Comparison of ENCODE assay signal across 14 mouse cellular contexts in the genomic region with DNA sequence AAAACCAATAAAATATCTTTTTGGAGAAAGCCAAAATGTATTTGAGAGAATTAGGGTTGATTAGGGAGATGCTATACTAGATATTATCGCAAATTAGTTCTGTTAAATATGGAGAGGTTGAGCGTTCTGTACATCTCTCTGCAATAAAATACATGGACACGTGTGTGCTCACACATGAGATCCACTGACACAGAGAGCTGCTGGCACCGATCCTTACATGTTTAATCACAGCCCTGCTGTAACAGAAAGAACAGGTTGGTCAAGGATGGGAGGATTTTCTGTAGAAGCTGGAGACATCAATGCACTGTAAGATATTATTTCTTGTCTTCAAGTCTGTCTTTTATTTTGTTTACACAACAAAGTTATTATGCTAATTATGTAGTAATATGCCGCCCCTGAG.
A peak's percentile ranks its signal among the peaks of the same experiment; 100 is the strongest.
DNase-seq lines count a peak whose midpoint lies in the region; ATAC-seq lines count a peak whose summit lies in the region.
"Had no signal": no experiment of that assay in that cellular context is flagged by ENCODE, and none has a peak within 500 bp of the region (broad histone marks: within the 10 kb centered on the region; RNA-seq: fewer than 3 reads in every experiment).

No protein-coding gene starts in this region.

- no peaks in the 10 kb centered on the region for H3K36me3 ChIP-seq in forebrain, embryonic 16.5 days (ENCODE audit: control insufficient read depth, insufficient read depth)
- H3K36me3 ChIP-seq in forebrain, embryonic 10.5 days (replicated peaks), result no peaks in the 10 kb centered on the region
- no peaks in the 10 kb centered on the region for H3K36me3 ChIP-seq in neural tube, embryonic 13.5 days
- no peaks in the 10 kb centered on the region for H3K36me3 ChIP-seq in midbrain, embryonic 15.5 days (replicated peaks)
- H3K36me3 ChIP-seq in embryonic facial prominence, embryonic 10.5 days (replicated peaks), result no peaks in the 10 kb centered on the region
- H3K36me3 ChIP-seq: embryonic facial prominence, embryonic 13.5 days had no signal

- no peak for ATAC-seq in forebrain, embryonic 16.5 days
- ATAC-seq in neural tube, embryonic 13.5 days (ENCODE audit: low read depth), result no peak
- peak; percentile 55 for ATAC-seq in midbrain, embryonic 15.5 days (replicated peaks)
- ATAC-seq in granulocyte monocyte progenitor cell, adult 5-6 weeks (replicated peaks; ENCODE audit: poor library complexity, severe bottlenecking), result no peak

- H3K27ac ChIP-seq in forebrain, embryonic 16.5 days (ENCODE audit: low read length), result peak overlapping the region; percentile 63
- no peak overlapping the region for H3K27ac ChIP-seq in forebrain, embryonic 10.5 days
- peak overlapping the region; percentile 92 for H3K27ac ChIP-seq in neural tube, embryonic 13.5 days (replicated peaks)
- peak overlapping the region; percentile 83; the same call in 1 of the 2 replicates for H3K27ac ChIP-seq in midbrain, embryonic 15.5 days
- H3K27ac ChIP-seq in embryonic facial prominence, embryonic 10.5 days (replicated peaks), result no peak overlapping the region
- H3K27ac ChIP-seq: embryonic facial prominence, embryonic 13.5 days; heart, adult 2 months; macrophage had no signal

- H3K27me3 ChIP-seq in forebrain, embryonic 16.5 days (replicated peaks; ENCODE audit: control insufficient read depth, insufficient read depth, low read length), result no peaks in the 10 kb centered on the region
- H3K27me3 ChIP-seq in forebrain, embryonic 10.5 days (ENCODE audit: poor library complexity, severe bottlenecking), result no peaks in the 10 kb centered on the region; the same call in 1 of the 2 replicates
- no peaks in the 10 kb centered on the region for H3K27me3 ChIP-seq in neural tube, embryonic 13.5 days
- H3K27me3 ChIP-seq in midbrain, embryonic 15.5 days (replicated peaks), result no peaks in the 10 kb centered on the region
- H3K27me3 ChIP-seq in embryonic facial prominence, embryonic 10.5 days (replicated peaks; ENCODE audit: low read depth, poor library complexity, severe bottlenecking), result no peaks in the 10 kb centered on the region
- H3K27me3 ChIP-seq: embryonic facial prominence, embryonic 13.5 days had no signal

- DNase-seq in forebrain, embryonic 10.5 days (ENCODE audit: extremely low spot score, low spot score), result no peak
- DNase-seq in neural tube, embryonic 10.5 days (ENCODE audit: extremely low spot score, low spot score), result no peak
- no peak for DNase-seq in embryonic facial prominence, embryonic 10.5 days (ENCODE audit: low spot score)
- DNase-seq: gastrocnemius, postnatal 25 days; heart, adult 2 months; spleen, adult 18-20 months; thymus, postnatal 14 days had no signal

- H3K9ac ChIP-seq in forebrain, embryonic 16.5 days (replicated peaks; ENCODE audit: low read depth, low read length), result no peak overlapping the region; the same call in 1 of the 2 replicates
- 0 out of 2 replicates have a peak overlapping the region, but pooled peaks have one; percentile 12 for H3K9ac ChIP-seq in neural tube, embryonic 13.5 days
- no peak overlapping the region for H3K9ac ChIP-seq in midbrain, embryonic 15.5 days
- H3K9ac ChIP-seq: embryonic facial prominence, embryonic 13.5 days had no signal

- no peak overlapping the region for H3K4me3 ChIP-seq in forebrain, embryonic 16.5 days (replicated peaks; ENCODE audit: low read length)
- no peak overlapping the region for H3K4me3 ChIP-seq in forebrain, embryonic 10.5 days
- H3K4me3 ChIP-seq in neural tube, embryonic 13.5 days, result no peak overlapping the region
- H3K4me3 ChIP-seq in midbrain, embryonic 15.5 days, result no peak overlapping the region
- H3K4me3 ChIP-seq in embryonic facial prominence, embryonic 10.5 days, result no peak overlapping the region
- H3K4me3 ChIP-seq: erythroblast, embryonic 14.5 days; heart, adult 2 months had no signal

- H3K9me3 ChIP-seq in forebrain, embryonic 16.5 days (ENCODE audit: control insufficient read depth, low read length), result no peaks in the 10 kb centered on the region
- no peaks in the 10 kb centered on the region for H3K9me3 ChIP-seq in forebrain, embryonic 10.5 days
- H3K9me3 ChIP-seq in neural tube, embryonic 13.5 days, result no peaks in the 10 kb centered on the region
- H3K9me3 ChIP-seq in midbrain, embryonic 15.5 days, result no peaks in the 10 kb centered on the region
- H3K9me3 ChIP-seq in embryonic facial prominence, embryonic 10.5 days, result no peaks in the 10 kb centered on the region
- H3K9me3 ChIP-seq: embryonic facial prominence, embryonic 13.5 days had no signal

- WGBS in forebrain, embryonic 16.5 days, result 58% methylated on average over 5 of the region's 5 CpGs
- 79% methylated on average over 5 of the region's 5 CpGs for WGBS in forebrain, embryonic 10.5 days
- 40% methylated on average over 5 of the region's 5 CpGs for WGBS in neural tube, embryonic 13.5 days
- 47% methylated on average over 5 of the region's 5 CpGs for WGBS in midbrain, embryonic 15.5 days
- 77% methylated on average over 5 of the region's 5 CpGs for WGBS in embryonic facial prominence, embryonic 10.5 days

- no peak overlapping the region for H3K4me2 ChIP-seq in forebrain, embryonic 16.5 days (ENCODE audit: low read length)
- peak overlapping the region; percentile 48; the same call in 1 of the 2 replicates for H3K4me2 ChIP-seq in neural tube, embryonic 13.5 days
- H3K4me2 ChIP-seq in midbrain, embryonic 15.5 days, result no peak overlapping the region

- peaks cover 26% of the 10 kb centered on the region for H3K4me1 ChIP-seq in forebrain, embryonic 16.5 days (replicated peaks; ENCODE audit: control insufficient read depth, insufficient read depth, low read length)
- H3K4me1 ChIP-seq in forebrain, embryonic 10.5 days, result peaks cover 30% of the 10 kb centered on the region
- H3K4me1 ChIP-seq in neural tube, embryonic 13.5 days (replicated peaks), result peaks cover 59% of the 10 kb centered on the region
- peaks cover 43% of the 10 kb centered on the region for H3K4me1 ChIP-seq in midbrain, embryonic 15.5 days
- H3K4me1 ChIP-seq in embryonic facial prominence, embryonic 10.5 days, result peaks cover 15% of the 10 kb centered on the region

Comparison
In these comparisons a context has a peak if more than half of its experiments do, and no peak if none do; other contexts are left out.
1. H3K27ac ChIP-seq: peak in forebrain, embryonic 16.5 days (single experiment), neural tube, embryonic 13.5 days (single experiment) and midbrain, embryonic 15.5 days (single experiment); none in forebrain, embryonic 10.5 days (single experiment) and embryonic facial prominence, embryonic 10.5 days (single experiment).